Mouse (Mus musculus) erythroblast, adult 5-6 weeks (primary cell): ENCODE results near the gene Fgr. TPM values are rescaled to one million over a fixed set of nuclear protein-coding genes. Genes with fewer than 3 reads are reported as not detected.

Source experiments
- ATAC-seq: replicated peaks from 2 replicates; pipeline ENCODE4 v1.8.0; 2016; ENCODE audit warnings: moderate number of reproducible peaks, mild to moderate bottlenecking, moderate TSS enrichment, inconsistent platforms; ENCODE audit not compliant: poor library complexity, low FRiP score, severe bottlenecking
- total RNA-seq, 2 experiments: library from RNA; stranded (forward) in 1 of 2; stranded (reverse) in 1 of 2; fragments of 150-400 nt in 1 of 2; fragments of 200-764, 138-1000 nt in 1 of 2; gene quantifications; 2 replicates each; pipeline versions ENCODE4 v1.2.3 to v1.2.4; 2015 to 2017; ENCODE audit warnings: low replicate concordance in 2 of 2

The Fgr gene
- total RNA-seq, 2 experiments from 2014 or later, result 12.1 to 18.7 TPM

DNA sequence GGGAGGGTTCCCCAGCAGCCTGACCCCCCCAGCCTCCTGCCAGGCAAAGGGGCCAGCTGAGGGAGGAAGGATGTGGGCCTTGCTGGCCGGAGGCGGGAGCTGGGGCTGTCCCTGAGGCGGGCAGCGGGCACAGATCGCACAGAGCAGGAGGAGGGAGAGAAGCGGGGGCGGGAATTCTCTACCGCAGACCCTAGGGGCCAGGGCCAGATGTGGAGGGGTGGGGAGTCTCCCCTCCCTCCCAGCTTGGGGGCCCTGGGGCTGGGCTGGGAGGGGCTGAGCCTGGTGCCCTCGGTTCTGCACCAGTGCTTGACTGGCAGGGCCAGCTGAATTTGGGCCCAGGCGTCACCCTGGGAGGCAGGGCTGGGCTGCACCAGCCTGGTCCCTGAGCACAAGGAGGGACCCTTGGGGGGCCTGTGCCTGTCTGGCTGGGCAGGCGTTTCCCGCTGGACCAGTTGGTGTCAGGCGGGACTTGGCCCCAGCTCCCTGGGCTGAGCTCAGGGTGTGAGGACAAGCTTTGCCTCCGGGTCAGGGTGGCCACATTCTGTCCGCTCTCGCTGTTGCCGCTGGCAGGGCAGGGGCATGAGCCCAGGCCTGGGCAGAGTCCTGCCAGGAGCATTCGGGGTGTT is 39.5 kb downstream of the Fgr start:
- ATAC-seq, result no peak

DNA sequence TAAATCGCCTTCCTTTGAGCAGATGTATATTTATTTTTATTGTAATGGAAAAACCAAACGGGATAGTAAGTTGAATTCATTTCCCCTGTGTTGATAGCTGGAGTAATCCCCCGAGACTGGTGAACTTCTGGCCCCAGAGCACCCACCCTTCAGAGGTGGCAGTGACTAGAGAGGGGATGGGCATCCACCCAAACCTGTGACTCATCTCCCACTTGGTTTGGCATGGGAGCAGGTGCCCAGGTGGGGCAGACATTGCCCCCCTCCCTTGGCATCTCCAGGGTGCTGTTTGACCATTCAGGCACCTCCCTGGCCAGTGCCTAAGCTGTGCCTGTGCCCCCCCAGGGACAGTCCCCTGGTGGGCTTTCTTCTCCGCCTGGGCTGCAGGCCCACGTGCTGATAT is 40.2 kb downstream of the Fgr start:
- ATAC-seq, result no peak

DNA sequence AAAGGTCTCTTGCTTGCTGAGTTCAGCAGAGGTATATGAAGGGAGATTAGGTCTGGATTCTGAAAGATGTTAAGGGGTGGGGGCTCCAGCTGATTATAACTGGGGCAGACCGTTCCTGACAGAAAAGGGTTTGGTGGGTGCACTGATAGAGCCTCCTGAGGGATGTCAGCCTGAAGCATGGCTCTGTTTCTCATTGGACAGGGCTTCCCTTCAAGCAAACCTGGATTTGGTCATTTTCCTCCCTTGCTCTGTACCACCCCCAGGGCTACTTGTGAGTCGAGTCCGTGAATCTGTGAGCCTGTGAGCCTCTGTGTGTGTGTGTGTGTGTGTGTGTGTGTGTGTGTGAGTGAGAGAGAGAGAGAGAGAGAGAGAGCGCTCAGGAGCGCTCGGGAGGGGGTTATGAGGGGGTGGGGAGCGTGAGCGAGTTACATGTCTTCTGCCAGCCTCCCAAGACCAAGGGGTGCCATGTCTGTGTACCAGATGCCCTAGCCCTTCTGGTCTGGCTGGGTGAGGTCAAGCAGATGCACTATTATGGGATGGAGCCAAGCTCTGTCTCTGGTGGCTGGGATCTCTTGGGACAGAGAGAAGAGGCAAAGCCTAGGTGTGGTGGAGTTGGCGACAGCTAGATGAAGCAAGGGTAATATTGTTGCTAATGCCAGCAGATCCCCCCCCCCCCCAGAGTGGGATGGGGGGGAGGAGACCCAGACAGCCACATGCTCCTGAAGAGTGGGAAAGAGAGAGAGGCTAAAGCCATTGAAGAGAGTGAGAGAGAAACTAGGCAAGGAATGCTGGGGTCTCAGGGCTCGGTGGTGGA is 41.2 kb downstream of the Fgr start:
- ATAC-seq, result no peak

DNA sequence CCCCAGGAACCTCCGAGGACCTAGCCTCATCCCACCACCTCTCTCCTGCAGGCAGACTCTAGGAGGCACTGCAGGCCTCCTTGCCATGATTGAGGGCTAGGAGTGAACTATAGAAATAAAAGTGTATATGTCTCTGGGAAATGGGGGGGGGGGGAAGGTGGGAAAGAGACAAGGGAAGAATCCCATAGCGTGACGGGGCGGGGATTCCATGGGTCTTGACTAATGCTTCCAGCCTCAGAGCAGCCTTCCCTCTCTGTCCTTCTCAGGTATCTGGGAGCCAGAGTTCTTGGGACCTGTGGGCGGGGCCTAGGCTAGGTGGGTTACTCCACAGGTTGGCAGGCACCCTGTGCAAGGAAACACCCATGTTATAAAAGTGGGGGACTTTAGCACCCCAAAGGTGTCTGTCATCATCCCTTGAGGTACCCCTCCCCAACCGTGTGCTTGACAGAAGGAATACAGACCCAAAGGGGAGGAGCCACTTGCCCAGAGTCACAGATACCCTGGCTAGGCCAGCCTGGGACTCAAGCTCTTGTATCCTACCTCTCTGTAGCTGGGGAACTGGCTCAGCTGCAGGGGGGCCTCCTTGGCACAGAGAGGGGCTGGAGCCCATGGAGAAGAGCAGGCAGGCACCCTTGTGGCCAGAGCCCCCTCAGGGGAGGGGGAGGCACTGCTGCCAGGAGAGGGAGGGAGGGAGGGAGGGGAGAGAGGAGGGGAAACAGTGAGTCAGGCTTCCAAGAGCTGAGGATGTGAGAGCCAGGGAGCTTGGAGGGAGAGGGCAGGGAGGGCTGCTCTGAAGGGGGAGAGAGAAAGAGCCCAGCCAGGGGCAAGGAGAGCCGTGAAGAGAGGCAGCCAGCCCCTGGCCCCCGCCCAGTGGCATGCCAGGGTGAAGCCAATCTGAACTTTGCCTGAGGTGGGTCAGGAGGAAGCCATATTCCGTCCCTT is 42.1 kb downstream of the Fgr start:
- ATAC-seq, result no peak

DNA sequence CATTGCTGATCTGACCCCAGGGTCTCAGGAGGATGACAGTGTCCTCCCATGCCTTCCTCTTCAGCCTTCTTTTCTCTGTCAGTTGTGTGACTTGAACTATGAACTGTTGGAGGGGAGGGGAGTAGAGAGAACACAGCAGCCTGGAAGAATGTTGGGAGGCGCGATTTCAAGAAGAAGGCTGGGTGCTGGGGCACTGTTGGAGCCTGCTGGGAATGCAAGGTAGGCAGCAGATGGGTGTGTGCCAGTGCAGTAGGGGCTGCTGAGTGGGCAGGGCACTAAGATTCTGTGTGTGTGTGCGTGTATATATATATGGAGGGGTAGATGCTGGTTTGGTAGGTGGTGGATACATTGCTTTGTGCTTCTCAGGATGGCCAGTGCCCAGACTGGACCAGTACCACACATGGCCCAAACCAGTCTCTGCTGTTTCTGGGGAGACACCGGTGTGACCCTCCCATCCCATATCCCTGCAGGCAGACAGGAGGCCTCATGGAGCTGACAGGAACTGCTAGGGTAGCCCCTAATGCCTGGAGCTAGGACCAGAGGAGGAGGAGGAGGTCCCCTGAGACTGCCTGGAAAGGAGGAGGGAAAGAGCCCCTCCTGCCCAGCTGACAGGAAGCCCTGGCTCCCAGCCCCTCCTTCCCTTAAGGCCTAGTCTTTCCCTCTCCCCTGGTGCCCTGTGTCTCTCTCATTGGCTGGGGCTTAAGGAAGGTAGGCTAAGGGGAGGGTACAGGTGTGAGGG is 43.0 kb downstream of the Fgr start:
- no peak for ATAC-seq

DNA sequence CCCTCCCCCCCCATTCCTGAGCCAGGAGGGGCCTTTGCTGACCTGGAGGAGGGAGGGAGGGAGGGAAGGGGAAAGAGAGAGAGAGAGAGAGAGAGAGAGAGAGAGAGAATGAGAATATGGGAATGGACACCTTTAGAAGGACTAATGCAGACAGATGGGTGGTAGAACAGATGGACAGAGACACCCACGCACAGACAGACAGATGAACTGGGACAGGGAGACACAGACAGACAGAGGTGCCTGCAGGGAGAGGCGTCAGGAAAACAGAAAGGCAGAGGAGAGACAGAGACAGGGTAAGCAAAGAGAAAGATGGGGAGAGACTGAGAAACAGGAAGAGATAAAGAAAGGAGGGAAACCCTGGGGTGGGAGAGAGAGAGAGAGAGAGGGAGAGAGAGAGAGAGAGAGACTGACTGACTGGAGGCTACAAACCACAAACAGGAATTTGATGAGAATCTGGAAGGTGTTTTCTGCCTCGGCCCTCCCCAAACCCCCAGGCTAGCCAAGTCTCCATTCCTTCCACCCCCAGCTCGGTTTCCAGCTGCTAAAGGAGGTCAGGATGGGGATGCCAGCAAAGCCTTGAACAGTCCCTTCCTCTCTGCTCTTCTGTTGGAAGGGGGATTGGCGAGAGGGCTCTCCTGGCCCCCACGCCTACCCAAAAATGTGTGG is 43.8 kb downstream of the Fgr start:
- ATAC-seq, result no peak

DNA sequence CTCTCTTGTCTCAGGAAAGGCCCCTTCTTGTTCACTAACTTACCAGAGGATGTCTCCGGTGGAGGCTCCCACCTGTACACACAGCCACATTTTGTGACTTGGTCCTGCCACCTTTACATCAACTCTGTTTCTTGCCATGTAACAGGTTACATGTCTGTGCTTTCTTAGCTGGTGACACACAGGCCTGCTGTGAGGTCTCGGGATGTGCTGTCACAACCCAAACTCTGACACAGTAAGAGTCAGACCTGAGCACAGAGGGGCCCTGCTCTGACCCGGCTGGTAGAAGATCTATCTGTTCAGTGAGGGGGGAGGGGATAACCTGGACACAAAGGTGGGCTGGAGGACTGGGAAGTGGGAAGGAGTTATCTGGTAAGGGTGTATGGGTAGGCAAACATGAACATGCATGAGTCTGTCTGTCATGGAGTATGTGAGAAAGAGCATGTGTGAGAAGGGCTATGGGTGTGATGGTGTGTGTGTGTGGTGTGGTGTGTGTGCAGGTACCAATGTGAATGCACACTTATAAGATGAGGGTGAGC is 44.4 kb downstream of the Fgr start:
- ATAC-seq, result no peak

DNA sequence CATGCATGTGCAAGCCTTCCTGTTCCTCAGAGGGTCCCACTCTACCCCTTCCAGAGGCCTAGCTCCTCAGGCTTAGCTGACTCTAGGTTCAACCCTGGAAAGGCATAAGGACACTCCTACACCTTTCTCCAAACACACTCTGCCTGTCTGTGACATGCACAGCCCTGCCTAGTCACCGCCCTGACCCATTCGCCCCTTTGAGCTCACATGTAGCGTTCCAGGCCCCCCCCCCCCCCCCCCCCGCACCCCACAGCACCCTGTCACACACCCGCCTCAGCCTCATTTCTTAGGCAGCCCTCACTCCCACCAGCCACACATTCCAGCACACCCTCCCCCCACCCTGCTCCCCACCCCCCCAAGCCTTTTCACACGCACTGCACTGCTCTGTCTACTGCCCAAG is 46.8 kb downstream of the Fgr start:
- ATAC-seq, result no peak

DNA sequence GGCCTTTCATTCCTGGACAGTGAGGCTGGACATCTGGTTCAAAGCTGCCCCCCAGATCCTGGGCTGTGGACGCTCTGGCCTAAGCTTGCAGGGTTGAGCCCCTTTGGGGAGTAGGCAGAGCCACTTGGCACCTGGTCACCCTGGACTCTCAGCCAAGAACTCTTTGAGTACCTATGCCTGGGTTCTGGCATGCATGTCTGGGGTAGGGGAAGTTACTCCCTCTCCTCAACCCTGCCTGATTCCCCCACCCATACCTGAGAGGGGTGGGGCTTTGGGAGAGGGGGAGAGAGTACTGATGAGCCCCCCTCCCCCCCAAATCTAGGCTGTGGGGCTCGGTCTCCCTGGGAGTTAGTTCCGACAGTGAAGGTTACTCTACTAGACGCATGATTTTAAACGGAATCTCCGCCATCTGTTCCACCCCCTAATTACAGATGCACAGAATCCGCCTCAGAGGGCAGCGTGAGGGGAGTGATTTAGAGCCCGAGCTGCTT is 47.3 kb downstream of the Fgr start:
- no peak for ATAC-seq

DNA sequence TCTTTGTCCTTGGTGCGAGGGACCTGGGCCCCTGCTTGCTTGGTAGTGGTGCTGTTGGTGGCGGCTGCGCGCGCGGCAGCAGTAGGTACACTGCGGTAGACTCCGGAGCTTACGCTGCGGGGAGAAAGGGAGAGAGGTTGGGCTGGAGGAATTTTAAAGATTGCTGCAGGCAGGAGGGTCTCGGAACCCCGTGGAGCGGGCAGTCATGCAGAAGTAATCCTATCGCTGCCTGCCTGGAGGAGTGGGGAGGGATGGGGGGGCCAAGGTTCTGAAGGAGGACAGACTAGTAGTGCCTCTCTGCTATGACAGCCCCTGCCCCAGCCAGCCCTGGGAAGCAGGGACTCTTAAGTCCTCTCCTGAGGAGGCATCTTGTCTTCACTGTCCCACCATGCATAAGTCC is 48.3 kb downstream of the Fgr start:
- ATAC-seq, result no peak

DNA sequence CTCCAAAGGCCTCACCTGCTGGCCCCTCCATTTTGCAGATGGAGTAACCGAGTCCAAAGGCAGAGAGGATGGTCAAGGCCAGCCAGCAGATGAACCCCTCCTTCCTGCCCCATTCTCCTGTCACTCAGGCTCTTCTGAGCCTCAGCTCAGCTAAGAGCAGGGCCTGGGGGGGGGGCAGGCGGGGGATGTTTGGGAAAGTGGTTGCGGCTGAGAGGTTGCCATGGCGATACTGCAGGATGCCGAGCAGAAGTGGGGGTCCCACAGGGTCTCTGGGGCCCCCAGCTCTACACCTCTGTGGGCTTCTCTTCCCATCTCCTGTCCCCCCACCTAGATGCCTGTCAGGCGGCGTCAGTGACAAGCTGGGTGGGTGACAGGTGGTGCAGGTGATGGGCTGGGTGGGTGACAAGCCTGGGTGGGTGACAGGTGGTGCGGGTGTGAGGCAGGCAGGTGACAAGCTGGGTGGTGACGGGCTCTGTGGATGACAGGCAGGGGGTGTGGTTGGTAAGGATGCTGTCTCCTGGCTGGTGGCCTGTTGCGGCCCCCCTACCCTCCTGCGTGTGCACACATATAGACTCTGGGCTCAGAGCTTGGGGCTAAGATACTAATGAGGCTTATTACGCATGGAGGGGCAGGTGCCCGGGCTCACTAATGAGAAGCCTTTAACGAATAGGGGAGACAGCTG is 49.2 kb downstream of the Fgr start:
- ATAC-seq, result no peak

DNA sequence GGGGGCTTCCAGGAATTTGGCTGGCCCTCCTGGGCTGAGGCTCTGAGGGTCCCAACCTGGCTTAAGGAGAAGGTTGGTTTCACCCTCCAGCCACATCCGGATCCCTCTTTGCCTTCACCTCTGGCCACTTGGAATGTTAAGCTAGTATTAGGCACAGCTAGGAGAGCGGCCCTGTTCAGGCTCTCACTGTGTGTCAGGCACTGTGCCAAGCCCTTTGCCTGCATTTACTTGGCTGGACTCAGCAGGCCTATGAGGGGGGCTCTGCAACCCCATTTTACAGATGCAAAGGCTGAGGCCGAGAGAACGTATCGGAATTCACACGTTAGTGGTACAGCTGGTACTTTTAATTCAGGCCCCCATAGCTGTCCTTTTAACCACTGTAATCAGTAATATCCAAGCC is 49.7 kb downstream of the Fgr start:
- no peak for ATAC-seq

DNA sequence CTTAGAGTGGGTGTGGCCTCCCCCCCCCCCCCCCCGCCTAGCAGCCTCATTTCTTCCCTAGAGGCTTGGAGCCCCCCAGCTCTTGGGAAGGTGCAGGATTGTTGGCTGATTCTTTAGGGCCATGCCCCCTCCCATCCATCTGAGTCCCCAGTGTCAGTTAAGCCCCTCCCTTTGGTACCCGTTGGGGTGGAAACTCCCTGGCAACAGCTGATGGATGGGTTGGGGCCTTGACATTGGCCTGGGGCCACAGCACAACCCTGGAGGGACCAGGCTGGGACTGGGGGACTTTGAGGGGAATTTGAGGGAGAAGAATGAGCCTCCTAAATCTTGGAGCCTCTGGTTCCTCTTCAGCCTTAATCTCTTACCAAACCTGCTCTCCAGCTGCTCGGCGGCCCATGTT is 50.5 kb downstream of the Fgr start:
- ATAC-seq, result no peak

DNA sequence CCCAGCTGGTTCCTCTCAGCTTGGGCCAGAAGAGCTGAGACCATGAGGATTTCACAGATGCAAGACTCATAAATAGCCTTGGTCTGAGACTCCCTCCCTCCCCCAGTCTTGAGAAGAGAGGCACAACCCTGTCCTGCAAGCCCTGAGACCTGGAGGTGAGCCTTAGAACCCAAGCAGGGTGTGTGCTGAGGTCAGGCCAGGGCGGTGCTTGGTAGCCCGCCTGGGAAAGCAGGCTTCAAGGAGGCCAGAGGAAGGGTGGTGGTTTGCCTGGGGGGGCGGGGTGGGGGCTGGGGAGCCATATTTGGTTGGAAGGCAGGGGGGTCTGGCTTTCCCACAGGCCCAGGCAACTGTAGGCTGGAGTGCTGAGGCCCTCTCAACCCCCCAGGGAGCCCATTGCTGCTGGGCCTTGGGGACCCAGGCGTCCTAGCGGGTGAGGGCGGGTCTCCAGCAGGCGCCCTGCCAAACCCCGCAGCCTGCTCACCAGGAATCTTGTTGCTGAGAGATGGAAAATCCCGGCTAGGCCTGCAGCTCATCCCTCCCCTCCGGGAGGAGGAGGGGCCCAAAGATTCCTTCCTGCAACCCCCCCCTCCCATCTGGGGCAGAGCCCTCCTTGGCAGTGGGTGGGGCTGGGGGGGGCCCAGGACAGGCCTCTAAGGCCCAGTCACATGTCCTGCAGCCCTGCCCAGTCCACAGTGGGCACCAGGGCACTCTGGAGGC is 51.2 kb downstream of the Fgr start:
- no peak for ATAC-seq

DNA sequence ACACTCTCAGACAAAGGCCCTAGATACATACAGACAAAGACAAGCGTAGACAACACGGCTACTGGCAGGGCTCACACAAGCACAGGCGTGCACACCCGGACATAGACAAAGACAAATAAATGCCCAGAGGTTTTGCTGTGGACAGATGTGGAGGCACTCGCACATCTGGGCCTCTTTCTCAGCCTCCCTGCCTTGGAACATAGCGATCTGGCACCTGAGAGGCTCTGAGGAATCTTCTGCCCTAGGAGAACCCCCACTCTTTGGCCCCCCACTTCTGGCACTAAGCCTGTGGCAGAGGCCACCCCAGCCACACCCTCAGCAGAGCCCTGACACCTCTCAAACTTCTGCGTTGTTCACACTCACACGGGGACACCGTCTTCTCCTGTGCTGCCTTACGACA is 52.4 kb downstream of the Fgr start:
- no peak for ATAC-seq

DNA sequence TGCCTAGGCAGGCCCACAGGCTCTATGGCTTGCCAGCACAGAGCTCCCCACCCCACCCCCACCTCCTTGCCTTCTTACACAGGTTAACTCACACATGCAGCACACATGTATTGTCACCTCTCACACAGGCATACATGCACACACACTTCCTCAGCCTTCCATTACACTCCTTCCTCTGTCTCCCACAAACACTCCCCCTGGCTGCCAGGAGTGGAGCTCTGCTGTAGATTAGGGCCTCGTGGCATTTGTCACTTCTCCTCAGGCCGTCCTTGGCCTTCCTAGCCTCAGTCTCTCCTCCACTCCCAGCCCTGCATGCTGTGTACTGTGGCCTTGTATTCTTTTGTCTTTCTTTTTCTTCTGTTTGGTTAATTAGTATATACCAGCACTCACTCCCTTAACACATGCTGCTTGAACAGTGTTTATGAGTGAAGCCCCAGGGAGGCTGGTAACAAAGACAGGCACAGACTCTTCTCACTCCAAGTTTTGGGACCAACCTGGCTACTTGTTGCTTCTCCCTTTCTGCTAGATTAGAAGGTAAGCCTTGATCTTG is 53.0 kb downstream of the Fgr start:
- ATAC-seq, result no peak

DNA sequence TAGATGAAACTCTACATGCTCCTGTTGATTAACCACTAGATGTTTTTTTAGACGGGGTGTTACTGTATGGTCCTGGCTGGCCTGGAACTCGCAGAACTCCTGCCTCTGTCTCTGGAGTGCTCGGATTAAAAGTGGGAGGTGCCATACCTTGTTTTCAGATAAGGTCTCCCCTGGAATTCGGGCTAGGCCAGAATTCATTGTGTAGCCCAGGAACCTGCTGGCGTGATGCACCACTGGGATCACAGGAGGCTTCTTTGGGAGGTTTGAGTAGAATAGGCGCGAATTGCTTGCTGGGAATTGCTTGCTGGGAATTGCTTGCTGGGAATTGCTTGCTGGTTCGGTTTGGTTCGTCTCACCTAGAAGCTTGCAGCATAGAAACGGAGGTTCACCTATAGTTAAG is 53.8 kb downstream of the Fgr start:
- no peak for ATAC-seq

DNA sequence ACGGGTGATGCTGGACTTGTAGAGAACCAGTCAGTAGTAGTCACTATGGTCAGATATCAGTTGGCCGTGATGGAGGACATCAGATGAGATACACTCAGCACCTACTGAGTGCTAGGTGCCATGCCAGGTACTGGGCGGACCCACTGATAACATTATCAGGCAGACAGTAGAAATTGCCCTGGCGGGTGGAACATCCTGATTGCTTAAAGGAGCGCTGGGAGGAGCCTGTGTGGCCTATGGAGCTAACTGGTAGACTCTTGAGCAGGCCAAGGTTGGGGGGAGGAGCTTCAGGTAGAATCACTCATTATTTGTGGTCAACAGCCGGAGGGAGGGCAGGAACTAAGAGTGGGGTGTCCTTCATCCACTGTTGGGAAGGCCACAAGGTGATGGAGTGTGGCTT is 54.3 kb downstream of the Fgr start:
- ATAC-seq, result no peak
